Mouse (Mus musculus): ENCODE measurements around the gene Hdac9. TPM values are rescaled to one million over a fixed set of nuclear protein-coding genes. Genes with fewer than 3 reads are reported as not detected.
A peak's percentile ranks its signal among the peaks of the same experiment; 100 is the strongest.

The Hdac9 gene
- total and polyA plus RNA-seq, 2 experiments from 2014 or later, result 9.9 to 15.6 TPM

DNA sequence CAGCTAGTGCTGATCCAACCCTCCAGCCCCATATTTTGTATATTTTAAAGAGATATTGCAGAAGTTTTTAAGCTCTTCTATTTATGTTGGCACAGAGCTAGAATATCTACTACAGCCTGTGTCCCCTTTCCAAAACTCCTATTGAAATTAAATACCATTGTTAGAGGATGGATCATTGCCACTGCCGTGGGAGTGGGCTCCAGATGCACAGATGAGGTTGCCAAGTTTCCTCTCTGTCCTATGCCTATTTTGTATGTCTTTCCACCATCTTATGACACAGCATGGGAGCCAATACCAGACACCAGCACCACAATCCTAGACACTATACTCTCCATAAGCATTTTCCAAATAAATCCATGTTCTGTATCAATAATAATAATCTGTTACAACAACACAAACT, 743.9 kb downstream of the Hdac9 start:
- WGBS, result 52% methylated on average over 1 of the region's 1 CpGs
- H3K27ac ChIP-seq (ENCODE audit: low read depth, low read length), result no peak overlapping the region
- no peaks in the 10 kb centered on the region for H3K4me1 ChIP-seq (ENCODE audit: insufficient read depth, low read length)
- DNase-seq (ENCODE audit: low spot score), result no peak
- no peak overlapping the region for H3K9ac ChIP-seq (replicated peaks; ENCODE audit: low read length, poor library complexity, severe bottlenecking)
- H3K27me3 ChIP-seq (ENCODE audit: insufficient read depth, low read length), result no peaks in the 10 kb centered on the region
- no peak overlapping the region for H3K4me3 ChIP-seq (ENCODE audit: low read depth, low read length)
- no peak for TF ChIP-seq CTCF (IDR thresholded peaks at IDR 0.05)
- ATAC-seq (ENCODE audit: low FRiP score), result no peak
- no peak overlapping the region for H3K4me2 ChIP-seq (ENCODE audit: low read depth, low read length, poor library complexity, severe bottlenecking)
- H3K36me3 ChIP-seq (ENCODE audit: insufficient read depth, low read length), result no peaks in the 10 kb centered on the region
- H3K9me3 ChIP-seq (ENCODE audit: low read length), result no peaks in the 10 kb centered on the region

GRCm38 (mm10) chr12:34170601-34171000, 746.3 kb downstream of the Hdac9 start:
- DNase-seq (ENCODE audit: low spot score) (no peak), ATAC-seq (ENCODE audit: low FRiP score) (no peak)
- Histone ChIP-seq H3K9me3 (ENCODE audit: low read length) (no peaks in the 10 kb centered on the region), H3K9ac (replicated peaks; ENCODE audit: low read length, poor library complexity, severe bottlenecking) (no peak overlapping the region), H3K27ac (ENCODE audit: low read depth, low read length) (no peak overlapping the region), H3K36me3 (ENCODE audit: insufficient read depth, low read length) (no peaks in the 10 kb centered on the region), H3K4me2 (ENCODE audit: low read depth, low read length, poor library complexity, severe bottlenecking) (no peak overlapping the region), H3K4me3 (ENCODE audit: low read depth, low read length) (no peak overlapping the region), H3K27me3 (ENCODE audit: insufficient read depth, low read length) (no peaks in the 10 kb centered on the region), H3K4me1 (ENCODE audit: insufficient read depth, low read length) (no peaks in the 10 kb centered on the region)
- TF ChIP-seq CTCF (IDR thresholded peaks at IDR 0.05), result no peak
- 58% methylated on average over 3 of the region's 3 CpGs for WGBS

DNA sequence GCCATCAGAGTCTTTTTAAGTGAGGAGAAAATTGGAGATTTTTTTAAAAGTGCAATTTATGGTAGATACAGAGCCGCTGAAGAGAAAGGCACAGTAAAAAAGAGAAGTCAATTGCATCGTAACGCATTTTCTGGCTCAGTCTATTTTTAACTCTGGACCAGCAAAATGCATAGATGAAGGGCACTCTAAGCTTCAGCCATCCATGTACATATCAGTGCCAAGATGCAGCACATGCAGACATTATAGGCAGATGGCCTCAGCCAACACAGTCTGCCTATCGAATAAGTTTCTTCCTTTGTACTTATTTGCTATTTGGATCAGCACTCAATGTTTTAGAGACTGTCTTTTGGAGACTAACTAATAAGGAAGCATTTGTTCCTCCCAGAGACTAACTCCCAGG, 751.2 kb downstream of the Hdac9 start:
- DNase-seq (ENCODE audit: low spot score) (peak; percentile 5), ATAC-seq (ENCODE audit: low FRiP score) (no peak)
- WGBS, result 77% methylated on average over 4 of the region's 4 CpGs
- H3K4me2 ChIP-seq (ENCODE audit: low read depth, low read length, poor library complexity, severe bottlenecking), result no peak overlapping the region
- TF ChIP-seq CTCF (IDR thresholded peaks at IDR 0.05), result no peak
- no peak overlapping the region for H3K4me3 ChIP-seq (ENCODE audit: low read depth, low read length)
- H3K4me1 ChIP-seq (ENCODE audit: insufficient read depth, low read length), result no peaks in the 10 kb centered on the region
- H3K36me3 ChIP-seq (ENCODE audit: insufficient read depth, low read length), result no peaks in the 10 kb centered on the region
- H3K9me3 ChIP-seq (ENCODE audit: low read length), result no peaks in the 10 kb centered on the region
- no peak overlapping the region for H3K9ac ChIP-seq (replicated peaks; ENCODE audit: low read length, poor library complexity, severe bottlenecking)
- no peak overlapping the region for H3K27ac ChIP-seq (ENCODE audit: low read depth, low read length)
- no peaks in the 10 kb centered on the region for H3K27me3 ChIP-seq (ENCODE audit: insufficient read depth, low read length)

- ATAC-seq (ENCODE audit: low FRiP score), result no peak
- H3K9ac ChIP-seq (replicated peaks; ENCODE audit: low read length, poor library complexity, severe bottlenecking), result no peak overlapping the region
- no peaks in the 10 kb centered on the region for H3K27me3 ChIP-seq (ENCODE audit: insufficient read depth, low read length)
- H3K27ac ChIP-seq (ENCODE audit: low read depth, low read length), result no peak overlapping the region
- H3K4me1 ChIP-seq (ENCODE audit: insufficient read depth, low read length), result no peaks in the 10 kb centered on the region
- no peak overlapping the region for H3K4me2 ChIP-seq (ENCODE audit: low read depth, low read length, poor library complexity, severe bottlenecking)
- no peaks in the 10 kb centered on the region for H3K9me3 ChIP-seq (ENCODE audit: low read length)
- H3K36me3 ChIP-seq (ENCODE audit: insufficient read depth, low read length), result no peaks in the 10 kb centered on the region
- 67% methylated on average over 6 of the region's 6 CpGs for WGBS
- no peak overlapping the region for H3K4me3 ChIP-seq (ENCODE audit: low read depth, low read length)
- TF ChIP-seq CTCF (IDR thresholded peaks at IDR 0.05), result no peak
- no peak for DNase-seq (ENCODE audit: low spot score)
These were observed 760.6 kb downstream of the Hdac9 start for GRCm38 (mm10) chr12:34156301-34156700.

GRCm38 (mm10) chr12:34155740-34156139, 761.2 kb downstream of the Hdac9 start:
- WGBS, result 54% methylated on average over 5 of the region's 5 CpGs
- Histone ChIP-seq H3K36me3 (ENCODE audit: insufficient read depth, low read length) (no peaks in the 10 kb centered on the region), H3K27ac (ENCODE audit: low read depth, low read length) (no peak overlapping the region), H3K4me1 (ENCODE audit: insufficient read depth, low read length) (no peaks in the 10 kb centered on the region), H3K9me3 (ENCODE audit: low read length) (no peaks in the 10 kb centered on the region), H3K27me3 (ENCODE audit: insufficient read depth, low read length) (no peaks in the 10 kb centered on the region), H3K4me2 (ENCODE audit: low read depth, low read length, poor library complexity, severe bottlenecking) (no peak overlapping the region), H3K4me3 (ENCODE audit: low read depth, low read length) (no peak overlapping the region), H3K9ac (replicated peaks; ENCODE audit: low read length, poor library complexity, severe bottlenecking) (no peak overlapping the region)
- no peak for TF ChIP-seq CTCF (IDR thresholded peaks at IDR 0.05)
- ATAC-seq (ENCODE audit: low FRiP score) (no peak), DNase-seq (ENCODE audit: low spot score) (peak; percentile 14)

- no peak overlapping the region for H3K9ac ChIP-seq (replicated peaks; ENCODE audit: low read length, poor library complexity, severe bottlenecking)
- no peak overlapping the region for H3K4me2 ChIP-seq (ENCODE audit: low read depth, low read length, poor library complexity, severe bottlenecking)
- 72% methylated on average over 3 of the region's 3 CpGs for WGBS
- no peaks in the 10 kb centered on the region for H3K36me3 ChIP-seq (ENCODE audit: insufficient read depth, low read length)
- no peak overlapping the region for H3K4me3 ChIP-seq (ENCODE audit: low read depth, low read length)
- ATAC-seq (ENCODE audit: low FRiP score) (no peak), DNase-seq (ENCODE audit: low spot score) (no peak)
- no peak for TF ChIP-seq CTCF (IDR thresholded peaks at IDR 0.05)
- H3K4me1 ChIP-seq (ENCODE audit: insufficient read depth, low read length), result no peaks in the 10 kb centered on the region
- no peaks in the 10 kb centered on the region for H3K27me3 ChIP-seq (ENCODE audit: insufficient read depth, low read length)
- H3K9me3 ChIP-seq (ENCODE audit: low read length), result no peaks in the 10 kb centered on the region
- H3K27ac ChIP-seq (ENCODE audit: low read depth, low read length), result no peak overlapping the region
These were observed 762.1 kb downstream of the Hdac9 start for GRCm38 (mm10) chr12:34154757-34155156.

Measured in midbrain, postnatal 0 days (tissue).